Mouse (Mus musculus): ENCODE data around the gene Ptpru. TPM values are rescaled to one million over a fixed set of nuclear protein-coding genes. Genes with fewer than 3 reads are reported as not detected.

The Ptpru gene
- total RNA-seq (2021) = 1 to 10 TPM in 1 of 2 experiments, under 1 TPM in 1; 0.69 to 1.4 TPM
- long read RNA-seq, experiment 1 = 0 reads
- long read RNA-seq, experiment 2 = 0 reads

DNA sequence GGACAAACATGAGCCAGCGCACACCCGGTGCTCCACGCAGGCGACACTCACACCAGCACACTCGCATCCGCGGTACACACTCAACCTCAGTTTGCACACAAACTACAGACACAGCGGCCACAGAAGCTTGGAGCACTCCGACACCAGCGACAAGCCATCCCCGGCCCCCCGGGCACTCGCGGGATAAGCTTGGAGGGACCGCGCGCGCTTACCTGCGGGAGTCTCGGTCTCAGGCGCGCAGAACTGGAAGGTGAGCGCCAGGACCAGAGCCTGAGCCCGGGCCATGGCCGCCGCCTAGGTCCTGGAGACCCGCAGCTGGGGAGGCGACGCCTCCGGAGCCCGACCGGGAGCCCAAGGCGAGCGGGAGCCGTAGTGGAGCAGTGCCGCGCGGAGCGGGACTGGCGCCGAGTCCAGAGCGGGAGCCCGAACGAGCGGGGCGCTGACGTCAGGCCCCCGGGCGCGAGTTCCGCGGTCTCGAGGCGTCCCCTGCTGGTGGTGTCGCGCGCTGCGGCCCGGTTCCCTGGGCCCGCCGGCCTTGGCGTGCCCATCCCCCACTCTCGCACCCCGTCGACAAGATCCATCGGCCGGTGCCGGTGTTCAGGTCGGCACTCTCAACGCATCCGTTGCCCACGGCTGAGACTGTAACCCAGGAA lies at the start of gene Ptpru:
Gene Ptpru, minus strand, starts transcription at position 417 of the 653 bp plus-strand sequence.
- DNase-seq = peak; percentile 81

DNA sequence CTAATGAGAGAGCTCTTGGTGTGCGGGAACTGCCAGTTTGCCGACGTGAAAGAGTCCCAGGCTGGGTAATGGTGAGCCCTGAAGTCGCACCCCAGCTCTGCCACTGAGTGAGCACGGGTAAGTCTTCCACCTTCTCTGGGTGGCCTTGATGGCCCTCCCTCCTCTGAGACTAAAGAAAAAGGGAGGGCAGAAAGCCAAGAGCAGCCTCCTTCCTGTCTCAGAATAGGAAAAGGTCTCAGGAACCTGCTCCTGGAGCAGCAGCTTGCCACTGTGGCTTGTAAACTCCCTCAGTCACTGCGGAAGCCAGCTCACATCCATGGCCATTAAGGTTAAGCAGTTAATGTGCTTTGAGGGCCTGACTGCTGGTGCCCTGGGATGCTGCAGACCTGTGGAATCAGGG lies 47.3 kb upstream of the Ptpru start:
- no peak for DNase-seq

DNA sequence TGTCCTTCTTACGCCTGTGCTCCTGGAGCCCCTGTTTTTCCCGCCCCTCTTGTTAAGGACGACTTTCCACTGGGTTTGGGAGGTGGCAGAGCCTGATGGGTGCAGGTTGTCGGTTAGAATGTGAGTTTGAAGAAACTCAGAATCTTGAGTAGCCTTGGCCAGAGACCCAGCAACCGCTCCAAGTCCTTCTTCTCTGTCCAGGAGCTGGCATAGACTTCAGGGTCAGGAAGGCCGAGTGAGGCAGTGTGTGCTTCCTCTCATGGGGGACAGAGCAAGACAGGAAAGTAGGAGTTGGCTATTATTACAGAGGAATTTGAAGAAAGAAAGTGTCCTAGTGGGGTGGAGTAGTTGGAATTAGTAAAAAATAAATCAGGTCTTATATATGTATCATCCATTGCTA lies 45.5 kb upstream of the Ptpru start:
- DNase-seq = peak; percentile 30

DNA sequence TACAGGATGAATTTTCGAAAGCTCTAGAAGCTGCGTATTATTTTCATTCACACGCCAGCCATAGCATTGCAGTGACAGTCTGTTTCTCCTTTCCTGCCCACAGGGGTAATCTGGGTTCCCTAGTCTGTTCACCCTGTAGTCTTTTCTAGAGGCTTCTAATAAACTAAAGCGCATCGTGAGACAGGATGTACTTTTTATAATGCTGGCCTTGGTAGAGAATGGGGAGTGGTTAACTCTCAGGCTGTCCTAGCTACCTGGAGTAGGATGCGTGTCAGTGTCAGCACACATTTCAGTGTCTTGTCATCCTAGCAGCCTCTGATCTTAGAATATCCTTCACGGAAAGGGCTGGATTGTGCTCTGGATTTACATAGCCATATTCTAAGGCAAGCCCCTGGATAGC lies 43.2 kb upstream of the Ptpru start:
- no peak for DNase-seq

DNA sequence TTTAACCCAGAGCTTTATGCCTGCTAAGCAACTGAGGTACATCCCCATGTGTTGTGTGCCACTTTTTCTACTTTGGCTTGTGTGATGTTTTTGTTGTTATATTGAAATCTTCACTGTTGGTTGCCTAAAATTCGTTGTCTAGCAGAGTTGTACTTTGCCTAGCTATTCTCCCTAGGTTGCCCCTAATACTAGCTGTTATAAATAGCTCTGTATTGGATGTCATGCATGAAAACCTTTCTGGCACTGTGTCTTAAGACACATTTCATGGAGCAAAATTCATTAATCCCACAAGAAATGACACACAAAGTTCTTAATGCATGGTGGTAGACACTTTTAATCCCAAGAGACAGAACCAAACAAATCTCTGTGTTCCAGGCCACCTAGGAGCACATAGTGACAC lies 41.6 kb upstream of the Ptpru start:
- no peak for DNase-seq

DNA sequence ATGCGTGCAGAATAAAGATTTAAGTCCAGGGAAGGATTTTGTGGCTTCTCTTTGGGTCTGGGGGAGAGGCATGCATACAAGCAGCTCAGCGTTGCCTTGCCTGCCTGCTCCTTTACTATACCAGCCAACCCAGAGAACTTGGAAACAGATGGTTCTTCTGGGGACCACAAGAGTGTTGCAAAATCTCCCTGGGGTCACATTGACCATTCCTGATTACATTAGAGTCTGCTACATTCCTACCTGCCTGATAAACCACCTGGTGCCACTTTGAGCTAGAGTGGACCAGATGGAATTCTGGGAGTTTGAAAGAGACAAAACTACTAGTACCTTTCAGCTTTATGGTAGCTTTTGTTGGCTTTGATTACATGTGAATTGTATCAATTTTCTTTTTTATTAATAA lies 38.7 kb upstream of the Ptpru start:
- DNase-seq = no peak

DNA sequence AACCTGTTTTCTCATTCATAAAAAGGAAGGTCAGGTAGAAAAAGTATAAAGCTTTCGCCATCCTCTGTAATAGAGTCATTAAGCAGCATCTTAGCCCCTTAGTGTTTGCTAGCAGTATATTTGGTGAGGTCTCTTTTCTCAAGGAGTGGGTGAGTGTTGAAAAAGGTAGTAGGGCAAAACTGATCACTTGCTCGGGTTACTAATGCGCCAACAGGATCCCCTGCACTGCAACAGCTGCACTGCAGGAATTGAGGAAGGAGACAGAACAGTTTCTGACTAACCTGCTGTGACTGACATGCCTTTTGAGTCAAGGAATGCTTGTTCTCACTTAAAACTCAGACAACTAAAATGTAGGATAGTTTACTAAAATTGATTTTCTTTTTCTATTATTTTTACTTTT lies 37.2 kb upstream of the Ptpru start:
- no peak for DNase-seq

DNA sequence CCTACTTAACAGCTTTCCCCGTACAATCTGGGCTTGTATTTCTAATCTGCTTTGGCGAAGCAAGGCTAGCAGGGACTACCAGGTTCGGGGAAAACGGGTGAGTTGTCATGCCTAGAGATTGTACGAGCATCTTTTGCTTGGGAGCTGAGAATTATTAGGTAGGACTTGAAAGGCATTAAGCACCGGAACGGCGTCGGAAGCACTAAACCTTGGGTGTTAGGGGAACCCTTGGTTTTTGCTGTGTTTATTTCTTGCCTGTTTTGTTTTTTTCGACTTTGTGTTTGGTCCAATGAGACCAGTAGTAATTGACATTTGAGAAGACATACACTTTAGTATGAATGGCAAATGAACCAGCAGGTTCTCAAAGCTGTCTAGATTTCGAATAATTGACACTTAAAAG lies 36.5 kb upstream of the Ptpru start:
- DNase-seq = no peak

DNA sequence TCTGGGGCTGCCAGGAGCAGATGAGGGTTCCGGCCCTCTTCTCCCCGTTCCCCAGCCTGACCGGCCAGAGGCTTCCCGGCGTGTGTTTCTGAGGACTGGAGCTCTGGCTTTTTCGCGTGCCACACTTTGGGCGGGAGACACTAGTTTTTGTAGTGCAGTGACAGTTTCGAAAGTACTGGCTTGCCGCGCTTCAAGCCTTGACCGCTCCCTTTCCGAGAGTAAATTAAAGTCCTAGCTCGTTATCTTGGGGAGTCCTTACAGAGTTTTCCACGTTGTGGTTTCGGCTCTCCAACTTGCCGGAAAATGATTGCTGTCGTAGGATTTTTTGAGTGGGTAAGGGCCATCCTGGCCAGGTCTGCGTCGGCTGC lies 36.1 kb upstream of the Ptpru start:
- no peak for DNase-seq

DNA sequence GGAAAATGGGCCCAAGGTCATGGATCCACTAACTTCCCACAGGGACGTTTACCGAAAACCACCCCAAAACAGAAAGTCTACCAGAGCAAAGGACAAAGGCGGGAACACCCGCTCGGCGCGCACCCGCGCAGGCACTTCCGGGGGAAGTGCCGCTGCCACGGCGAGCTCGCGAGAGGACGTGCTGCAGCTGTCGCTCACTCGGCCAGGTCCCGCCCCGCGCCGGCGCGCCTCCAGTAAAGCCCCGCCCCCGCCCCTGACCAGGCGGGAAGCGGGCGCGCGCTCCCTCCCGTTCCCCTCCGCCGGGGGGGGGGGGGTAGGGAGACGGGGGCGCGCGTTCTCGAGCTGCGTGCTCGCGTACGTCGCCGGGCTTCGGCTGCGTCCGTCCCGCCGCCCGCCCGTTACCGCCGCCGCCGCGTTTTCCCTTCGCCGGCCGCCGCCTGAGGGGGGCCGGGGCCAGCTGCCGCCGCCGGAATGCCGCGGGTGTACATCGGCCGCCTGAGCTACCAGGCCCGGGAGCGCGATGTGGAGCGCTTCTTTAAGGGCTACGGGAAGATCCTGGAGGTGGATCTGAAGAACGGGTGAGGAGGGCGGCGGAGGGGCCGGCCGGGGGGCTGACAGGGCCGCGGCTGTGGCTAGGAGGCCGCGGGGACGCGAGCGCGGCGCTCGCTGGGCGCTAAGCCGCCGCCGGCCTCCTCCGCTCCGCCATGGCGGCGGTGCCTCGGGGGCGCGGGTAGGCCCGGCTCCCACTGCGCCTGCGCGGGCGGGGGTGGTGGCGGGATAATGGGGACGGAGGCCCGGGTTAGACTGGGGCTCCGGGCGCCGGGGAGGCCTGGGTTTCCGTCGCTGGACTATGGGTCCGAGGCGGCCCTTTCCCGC lies 35.4 kb upstream of the Ptpru start, which contains the start of gene Srsf4:
Gene Srsf4, plus strand, starts transcription at position 325 of the 876 bp plus-strand sequence.
- peak; percentile 97 for DNase-seq

DNA sequence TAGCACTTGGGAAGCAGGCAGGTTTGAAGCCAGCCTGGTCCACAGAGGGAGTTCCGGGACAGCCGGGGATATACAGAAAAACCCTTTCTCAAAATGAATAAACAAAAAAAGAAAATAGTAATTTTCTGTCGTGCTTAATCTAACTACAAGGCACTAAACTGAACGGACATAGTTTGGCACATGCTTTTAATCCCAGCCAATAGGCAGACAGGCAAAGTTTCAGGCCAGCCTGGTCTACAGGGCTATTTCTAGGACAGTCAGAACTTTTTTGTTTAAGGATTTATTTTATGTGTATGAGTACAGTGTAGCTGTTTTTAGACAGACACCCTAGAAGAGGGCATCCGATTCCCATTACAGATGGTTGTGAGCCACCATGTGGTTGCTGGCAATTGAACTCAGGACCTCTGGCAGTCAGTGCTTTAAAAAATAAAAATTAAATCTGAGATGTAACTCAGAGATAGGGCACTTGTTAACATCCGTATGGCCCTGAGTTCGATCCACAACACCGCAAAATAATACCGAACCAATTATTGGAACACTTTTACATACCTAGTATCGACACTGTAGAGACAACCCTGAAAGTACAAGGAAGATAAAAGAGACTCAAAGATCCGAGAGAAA lies 34.7 kb upstream of the Ptpru start:
- DNase-seq = no peak

DNA sequence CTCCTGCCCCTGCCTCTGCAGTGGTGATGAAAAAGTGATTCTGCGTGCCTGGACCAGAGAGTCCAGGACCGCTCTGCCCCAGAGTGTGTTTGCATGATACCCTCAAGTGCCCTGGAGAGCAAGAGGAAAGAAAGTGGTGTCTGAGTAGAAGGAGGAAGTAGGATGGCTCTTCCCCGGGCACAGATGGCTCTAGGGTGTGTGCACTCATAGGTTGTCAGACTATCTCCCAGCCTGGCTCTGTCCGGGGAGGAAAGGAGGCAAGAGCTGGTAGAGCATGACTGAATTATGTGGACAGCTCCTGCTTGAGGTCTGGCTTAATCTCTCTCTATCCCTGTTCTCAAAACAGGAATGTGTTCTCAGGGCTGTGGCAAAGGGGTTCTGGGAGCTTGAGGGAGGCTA lies 23.3 kb upstream of the Ptpru start:
- DNase-seq = no peak

DNA sequence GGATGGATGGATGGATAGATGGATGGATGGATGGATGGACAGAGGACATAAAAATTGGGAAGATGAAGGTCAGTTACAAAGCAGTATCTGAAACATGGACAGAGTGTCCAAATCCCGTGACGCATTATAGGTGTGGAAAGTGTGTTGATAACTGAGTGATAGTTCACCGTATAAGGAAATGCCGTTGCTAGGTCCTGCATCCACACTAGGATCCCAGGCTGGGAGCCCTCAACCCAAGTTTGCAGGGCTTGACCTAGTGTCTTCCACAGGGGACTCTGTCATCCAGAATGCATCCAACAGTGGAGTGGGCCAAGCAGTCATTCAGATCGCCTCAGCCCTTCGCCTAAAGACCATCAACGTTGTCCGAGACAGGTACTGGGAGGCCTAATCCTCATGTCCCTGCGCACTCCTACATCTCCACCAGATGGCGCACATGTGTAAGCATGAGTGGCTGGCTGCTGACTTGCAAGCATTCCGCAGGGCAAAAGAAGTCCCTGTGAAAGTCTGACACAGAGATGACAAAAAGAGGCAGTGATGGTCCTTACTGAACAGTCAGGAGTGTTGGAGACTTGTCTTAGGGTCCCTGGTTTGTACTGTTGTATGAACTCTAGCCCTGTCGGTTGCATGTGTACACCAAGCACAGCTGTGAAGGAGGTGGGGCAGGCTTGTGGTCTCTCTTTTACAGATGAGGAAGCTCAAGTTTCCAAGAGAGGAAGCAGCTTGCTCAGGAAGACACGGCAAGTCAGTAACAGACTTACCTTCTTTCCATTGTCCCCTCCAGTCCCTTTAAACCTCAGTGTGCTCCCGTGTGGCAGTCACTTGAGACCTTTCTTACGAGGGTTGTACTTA lies 22.6 kb upstream of the Ptpru start:
- peak; percentile 50 for DNase-seq

DNA sequence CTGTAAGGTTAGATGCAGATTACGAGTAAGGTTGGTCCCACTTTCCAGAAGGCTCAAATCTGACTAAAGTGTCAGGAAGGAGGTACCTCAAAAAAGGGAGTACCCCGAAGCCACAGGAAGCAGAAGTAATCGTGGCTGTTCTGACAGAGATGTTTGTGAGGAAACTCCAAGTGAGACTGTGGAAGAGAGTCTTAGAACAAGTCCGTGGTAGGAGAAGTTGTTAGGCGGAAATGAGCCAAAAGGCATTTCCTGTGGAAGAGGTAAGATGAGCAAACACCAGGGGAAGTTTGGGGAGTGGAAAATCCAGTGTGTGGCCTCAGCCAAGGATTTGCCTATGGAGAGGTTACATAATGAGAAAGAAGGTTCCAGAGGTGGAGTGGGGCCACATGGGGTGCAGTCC lies 16.9 kb upstream of the Ptpru start:
- DNase-seq = no peak

DNA sequence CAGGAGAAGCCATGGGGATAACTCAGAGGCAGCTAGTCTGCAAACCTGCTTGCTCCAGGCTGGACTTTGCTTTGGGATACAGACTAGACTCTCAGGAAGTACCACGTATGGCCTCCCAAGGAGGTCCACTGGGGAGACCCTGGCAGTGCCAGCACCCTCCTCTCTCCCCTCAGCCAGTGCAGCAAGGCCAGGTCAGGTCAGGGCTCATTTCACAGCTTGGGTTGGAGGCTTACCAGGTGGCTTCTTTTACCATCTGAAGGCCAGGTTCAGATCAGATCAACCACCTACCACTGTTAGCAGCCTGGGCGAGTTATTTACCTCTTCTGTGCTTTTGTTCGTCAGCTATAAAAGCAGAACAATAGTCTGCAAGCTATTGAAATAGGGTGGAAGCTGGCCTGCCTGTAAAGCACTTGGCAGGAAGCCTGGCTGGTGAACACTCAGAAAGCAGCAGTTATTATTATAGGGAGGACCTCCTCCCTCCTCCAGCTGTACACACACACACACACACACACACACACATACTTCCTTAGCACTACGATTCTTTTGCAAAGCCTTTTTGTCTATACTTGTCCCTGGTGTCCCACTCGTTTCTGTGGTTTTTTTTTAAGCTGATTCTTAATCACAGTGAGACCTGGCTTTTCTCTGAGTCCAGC lies 12.0 kb upstream of the Ptpru start:
- peak; percentile 24 for DNase-seq

DNA sequence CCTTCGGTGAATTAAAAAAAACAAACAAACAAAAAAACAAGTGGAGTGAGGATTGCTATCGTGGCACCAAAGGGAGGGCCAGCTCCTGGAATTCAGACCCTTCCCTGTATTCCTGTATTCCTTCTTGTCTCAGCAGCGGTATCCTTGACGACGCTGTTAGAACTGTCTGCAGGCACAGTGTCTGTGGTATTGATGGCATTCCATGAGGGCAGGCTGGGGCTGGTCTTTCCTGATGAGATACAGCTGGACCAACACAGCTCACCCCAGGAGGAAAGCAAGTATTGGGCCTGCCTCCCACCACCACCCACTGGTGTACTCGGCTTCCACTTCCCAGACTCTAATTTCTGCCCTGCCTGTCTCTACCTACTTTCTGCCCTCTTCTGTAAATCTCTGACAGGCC lies 10.0 kb upstream of the Ptpru start:
- DNase-seq = no peak

DNA sequence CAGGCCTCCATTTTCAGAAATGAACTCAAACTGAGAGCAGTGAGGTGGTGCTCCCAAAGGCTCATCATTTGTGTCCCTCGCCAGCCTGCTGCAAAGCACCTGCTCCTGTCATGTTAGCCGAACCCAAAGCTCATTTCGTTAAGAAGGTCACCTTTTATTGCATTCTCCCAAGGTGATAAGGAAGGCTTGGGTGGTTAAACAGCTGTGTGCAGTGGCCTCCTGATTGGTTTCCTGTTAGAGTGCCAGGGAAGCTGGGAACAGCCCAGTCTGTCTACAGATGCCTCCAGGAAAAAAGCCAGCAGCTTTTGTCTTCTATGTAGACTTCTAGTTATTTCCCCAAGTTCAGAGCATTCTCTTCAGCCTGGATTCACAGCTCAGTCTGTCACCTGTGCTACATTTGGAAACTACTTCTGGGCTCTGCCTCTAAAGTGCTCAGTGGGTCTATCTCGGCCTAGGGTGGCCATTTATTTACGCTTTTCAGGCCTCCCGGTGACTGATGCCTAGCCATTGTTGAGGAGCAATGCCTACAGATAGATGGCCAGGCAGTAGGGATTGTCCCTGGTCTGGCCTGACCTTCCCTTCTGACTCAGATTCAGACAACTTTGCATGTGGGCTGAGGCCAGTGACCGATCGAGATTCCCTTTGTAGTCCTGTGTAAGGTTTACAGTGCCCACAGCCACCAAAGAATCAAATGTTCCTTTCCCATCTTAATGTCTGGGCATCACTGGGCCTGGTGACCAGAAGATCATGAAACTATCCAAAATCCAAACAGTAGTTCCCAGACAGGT lies 8.1 kb upstream of the Ptpru start:
- no peak for DNase-seq

DNA sequence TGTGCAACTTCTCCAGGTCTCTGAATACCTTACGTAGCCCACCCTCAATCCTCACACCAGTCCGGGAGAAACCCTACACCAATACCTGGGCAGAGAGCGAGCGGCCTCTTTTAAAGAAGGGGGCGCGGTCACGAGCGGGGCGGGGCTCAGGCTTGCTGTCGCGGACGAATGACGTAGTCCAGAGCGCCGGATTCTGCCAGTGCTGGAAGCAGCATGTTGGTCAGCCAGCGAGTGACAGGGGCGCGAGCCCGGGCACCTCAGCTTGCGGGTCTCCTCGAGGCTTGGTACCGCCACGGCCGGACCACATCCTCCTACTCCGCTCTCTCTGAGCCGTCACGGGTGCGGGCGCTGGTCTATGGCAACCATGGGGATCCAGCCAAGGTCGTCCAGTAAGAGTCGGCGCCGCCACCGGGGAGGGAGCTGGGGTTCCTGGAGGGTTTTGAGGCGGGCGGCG lies 5.2 kb upstream of the Ptpru start, which contains the start of gene Mecr:
Gene Mecr, plus strand, starts transcription at position 181 of the 454 bp plus-strand sequence.
- peak; percentile 83 for DNase-seq

DNA sequence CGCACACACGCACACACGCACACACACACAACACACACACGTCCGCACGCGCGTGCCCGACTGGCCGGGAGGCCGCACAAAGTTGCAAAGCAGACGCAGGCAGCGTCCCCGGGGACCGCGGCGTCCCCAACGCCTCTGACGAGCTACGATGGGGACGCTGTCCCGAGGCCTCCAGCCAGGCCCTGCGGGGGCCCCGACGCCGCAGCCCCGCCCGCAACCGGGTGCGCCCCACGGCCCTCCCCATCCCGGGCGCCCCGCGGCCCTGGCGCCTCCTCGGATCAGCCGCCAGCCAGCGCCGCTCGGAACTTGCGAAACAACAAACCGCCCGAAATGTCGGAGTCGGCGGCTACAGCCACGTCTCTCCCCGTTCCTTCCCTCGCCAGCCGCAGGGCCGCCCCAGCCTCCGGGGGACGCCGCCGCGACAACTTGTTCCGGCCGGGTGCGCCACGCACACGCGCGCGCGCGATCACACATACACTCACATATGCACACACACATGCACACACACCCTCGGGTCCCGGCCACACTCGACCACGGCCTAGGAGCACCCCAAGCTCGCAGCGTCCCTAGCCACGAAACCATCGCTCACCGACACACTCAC lies 1.1 kb downstream of the Ptpru start:
- peak; percentile 21 for DNase-seq

DNA sequence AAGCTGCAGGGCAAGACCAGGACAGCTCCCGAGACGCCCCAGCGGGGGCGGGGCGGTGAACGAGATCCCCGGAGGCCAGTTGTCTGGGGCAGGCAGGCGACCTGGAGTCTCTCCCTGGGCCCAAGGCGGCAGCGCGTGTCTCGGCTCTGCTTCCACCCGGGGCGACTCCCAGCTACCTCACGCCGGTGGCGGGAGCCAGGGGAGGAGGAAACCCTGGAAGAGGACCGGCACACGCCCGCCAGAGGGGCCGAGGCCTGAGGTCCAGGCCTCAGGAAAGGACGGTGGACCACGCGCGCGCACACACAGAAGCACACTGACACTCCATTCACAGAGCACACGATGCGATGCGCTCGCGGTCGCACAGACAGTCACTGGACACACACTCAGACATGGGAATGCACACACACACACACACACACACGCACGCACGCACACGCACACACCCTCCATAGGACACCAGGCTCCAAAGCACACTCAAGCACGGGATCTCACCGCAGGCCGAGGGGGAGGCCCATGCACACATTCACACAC lies 1.7 kb downstream of the Ptpru start:
- DNase-seq = no peak

All from gastrocnemius, postnatal 25 days (tissue).